Mouse (Mus musculus): ENCODE measurements around the gene Setd1b.
A peak's percentile ranks its signal among the peaks of the same experiment; 100 is the strongest.

Setd1b gene

GRCm38 (mm10) chr5:123139722-123140627 is 2.0 kb upstream of the Setd1b start:
- DNase-seq (ENCODE audit: low read depth, low spot score) = peak; percentile 58

GRCm38 (mm10) chr5:123140694-123141554 is 1.1 kb upstream of the Setd1b start:
- peak; percentile 86 for DNase-seq (ENCODE audit: low read depth, low spot score)

- peak; percentile 72 for DNase-seq (ENCODE audit: low read depth, low spot score)
Observed at GRCm38 (mm10) chr5:123141555-123142160, 335 bp upstream of the Setd1b start.

GRCm38 (mm10) chr5:123143251-123143970 is 1.4 kb downstream of the Setd1b start:
- peak; percentile 49 for DNase-seq (ENCODE audit: low read depth, low spot score)

GRCm38 (mm10) chr5:123143971-123144745 is 2.2 kb downstream of the Setd1b start:
- no peak for DNase-seq (ENCODE audit: low read depth, low spot score)

GRCm38 (mm10) chr5:123144746-123145590 is 3.0 kb downstream of the Setd1b start:
- peak; percentile 44 for DNase-seq (ENCODE audit: low read depth, low spot score)

GRCm38 (mm10) chr5:123146357-123146756 is 4.4 kb downstream of the Setd1b start:
- DNase-seq (ENCODE audit: low read depth, low spot score) = no peak

GRCm38 (mm10) chr5:123147569-123147968 is 5.6 kb downstream of the Setd1b start:
- no peak for DNase-seq (ENCODE audit: low read depth, low spot score)

- no peak for DNase-seq (ENCODE audit: low read depth, low spot score)
Observed at GRCm38 (mm10) chr5:123148073-123148722, 6.2 kb downstream of the Setd1b start.

- DNase-seq (ENCODE audit: low read depth, low spot score) = peak; percentile 93
Observed at GRCm38 (mm10) chr5:123149451-123150400, 7.7 kb downstream of the Setd1b start.

- DNase-seq (ENCODE audit: low read depth, low spot score) = peak; percentile 81
Observed at GRCm38 (mm10) chr5:123150641-123151040, 8.6 kb downstream of the Setd1b start.

GRCm38 (mm10) chr5:123151077-123151476 is 9.1 kb downstream of the Setd1b start:
- peak; percentile 92 for DNase-seq (ENCODE audit: low read depth, low spot score)

- no peak for DNase-seq (ENCODE audit: low read depth, low spot score)
Observed at GRCm38 (mm10) chr5:123151707-123152362, 9.8 kb downstream of the Setd1b start.

GRCm38 (mm10) chr5:123152901-123153300 is 10.9 kb downstream of the Setd1b start:
- DNase-seq (ENCODE audit: low read depth, low spot score) = no peak

- DNase-seq (ENCODE audit: low read depth, low spot score) = peak; percentile 83
Observed at GRCm38 (mm10) chr5:123155425-123155824, 13.4 kb downstream of the Setd1b start.

GRCm38 (mm10) chr5:123156763-123157162 is 14.8 kb downstream of the Setd1b start:
- DNase-seq (ENCODE audit: low read depth, low spot score) = no peak

- DNase-seq (ENCODE audit: low read depth, low spot score) = peak; percentile 99
Observed at GRCm38 (mm10) chr5:123157972-123158371, 16.0 kb downstream of the Setd1b start.
